19 mouse cellular contexts compared by ENCODE assay signal in genomic region chrX:99335886-99336589, GRCm38 (mm10).
DNase-seq lines count a peak whose midpoint lies in the region; ATAC-seq and TF ChIP-seq lines count a peak whose summit lies in the region.
"Had no signal": no experiment of that assay in that cellular context is flagged by ENCODE, and none has a peak within 500 bp of the region (broad histone marks: within the 10 kb centered on the region; RNA-seq: fewer than 3 reads in every experiment).

No protein-coding gene starts in this region.

- H3K36me3 ChIP-seq in heart, embryonic 10.5 days: no peaks in the 10 kb centered on the region
- H3K36me3 ChIP-seq in liver, embryonic 11.5 days (ENCODE audit: control insufficient read depth, insufficient read depth, low read length): no peaks in the 10 kb centered on the region
- H3K36me3 ChIP-seq in liver, embryonic 12.5 days: no peaks in the 10 kb centered on the region
- H3K36me3 ChIP-seq in embryonic facial prominence, embryonic 14.5 days (ENCODE audit: control insufficient read depth, insufficient read depth, low read length): no peaks in the 10 kb centered on the region
- H3K36me3 ChIP-seq in small intestine, adult 2 months (ENCODE audit: control insufficient read depth, insufficient read depth, low read length): no peaks in the 10 kb centered on the region
- H3K36me3 ChIP-seq: heart, embryonic 13.5 days; liver, embryonic 15.5 days; neural tube, embryonic 13.5 days had no signal

- 47% methylated on average over 8 of the region's 8 CpGs for WGBS in heart, embryonic 10.5 days
- 49% methylated on average over 8 of the region's 8 CpGs for WGBS in liver, embryonic 11.5 days
- WGBS in liver, embryonic 12.5 days (ENCODE audit: insufficient replicate concordance): 41% methylated on average over 8 of the region's 8 CpGs
- WGBS in embryonic facial prominence, embryonic 14.5 days: 54% methylated on average over 8 of the region's 8 CpGs
- 37% methylated on average over 8 of the region's 8 CpGs for WGBS in small intestine, adult 2 months

- no peak overlapping the region; the same call in 1 of the 2 replicates for H3K27ac ChIP-seq in heart, embryonic 10.5 days
- no peak overlapping the region for H3K27ac ChIP-seq in liver, embryonic 11.5 days (ENCODE audit: low read depth, low read length)
- H3K27ac ChIP-seq in liver, embryonic 12.5 days: no peak overlapping the region
- H3K27ac ChIP-seq in embryonic facial prominence, embryonic 14.5 days (replicated peaks; ENCODE audit: low read depth, low read length): peak overlapping the region; percentile 28; the same call in 1 of the 2 replicates
- 0 out of 2 replicates have a peak overlapping the region, but pooled peaks have one; percentile 46 for H3K27ac ChIP-seq in small intestine, adult 2 months (ENCODE audit: insufficient read depth, low read depth, low read length)
- H3K27ac ChIP-seq: heart, embryonic 13.5 days; liver, embryonic 15.5 days; neural tube, embryonic 13.5 days had no signal

- H3K9ac ChIP-seq in liver, embryonic 11.5 days (ENCODE audit: low read depth, low read length): no peak overlapping the region
- H3K9ac ChIP-seq in liver, embryonic 12.5 days: no peak overlapping the region
- no peak overlapping the region for H3K9ac ChIP-seq in embryonic facial prominence, embryonic 14.5 days (ENCODE audit: low read depth, low read length)
- H3K9ac ChIP-seq: heart, embryonic 13.5 days; liver, embryonic 15.5 days; neural tube, embryonic 13.5 days had no signal

- peak; percentile 6 for DNase-seq in heart, embryonic 10.5 days (ENCODE audit: low spot score)
- no peak for DNase-seq in heart, adult 18-20 months
- peak; percentile 17 for DNase-seq in liver, embryonic 11.5 days (ENCODE audit: low spot score)
- DNase-seq in embryonic facial prominence, embryonic 14.5 days (ENCODE audit: low spot score): no peak
- DNase-seq in gastrocnemius, adult 8-10 months (ENCODE audit: low spot score in 2 of 2): no peak
- no peak for DNase-seq in thymus, postnatal 4 days
- DNase-seq: adrenal gland, postnatal 25 days; cerebellum, adult 2 months; heart, postnatal 4 days; left cerebral cortex, postnatal 4 days; lung, postnatal 14 days; thymus, postnatal 25 days had no signal

- no peak for ATAC-seq in liver, embryonic 11.5 days (replicated peaks; ENCODE audit: low FRiP score)
- no peak for ATAC-seq in liver, embryonic 12.5 days
- ATAC-seq in embryonic facial prominence, embryonic 14.5 days (ENCODE audit: low read depth): no peak
- ATAC-seq: forebrain, embryonic 14.5 days had no signal

- no peak for TF ChIP-seq CTCF in small intestine, adult 2 months (IDR thresholded peaks at IDR 0.05; ENCODE audit: extremely low read depth, insufficient read length, insufficient replicate concordance, low read depth, low read length)

- no peak for TF ChIP-seq POLR2A in small intestine, adult 2 months (IDR thresholded peaks at IDR 0.05; ENCODE audit: low read depth, low read length)

- peaks cover 15% of the 10 kb centered on the region for H3K4me1 ChIP-seq in heart, embryonic 10.5 days
- no peaks in the 10 kb centered on the region for H3K4me1 ChIP-seq in liver, embryonic 11.5 days (replicated peaks; ENCODE audit: control insufficient read depth, insufficient read depth, low read length)
- H3K4me1 ChIP-seq in liver, embryonic 12.5 days: no peaks in the 10 kb centered on the region
- H3K4me1 ChIP-seq in embryonic facial prominence, embryonic 14.5 days (ENCODE audit: control insufficient read depth, insufficient read depth, low read length): peaks cover 10% of the 10 kb centered on the region; the same call in 1 of the 2 replicates
- peaks cover 16% of the 10 kb centered on the region for H3K4me1 ChIP-seq in small intestine, adult 2 months (ENCODE audit: control insufficient read depth, insufficient read depth, insufficient read length, low read length)
- H3K4me1 ChIP-seq: liver, embryonic 15.5 days had no signal

- H3K4me3 ChIP-seq in heart, embryonic 10.5 days: no peak overlapping the region
- no peak overlapping the region for H3K4me3 ChIP-seq in liver, embryonic 11.5 days (ENCODE audit: low read depth, low read length)
- H3K4me3 ChIP-seq in liver, embryonic 12.5 days: no peak overlapping the region
- no peak overlapping the region for H3K4me3 ChIP-seq in embryonic facial prominence, embryonic 14.5 days (ENCODE audit: low read depth, low read length)
- H3K4me3 ChIP-seq in small intestine, adult 2 months (ENCODE audit: low read depth, low read length): no peak overlapping the region
- H3K4me3 ChIP-seq: heart, embryonic 13.5 days; liver, embryonic 15.5 days; neural tube, embryonic 13.5 days had no signal

- no peaks in the 10 kb centered on the region for H3K9me3 ChIP-seq in heart, embryonic 10.5 days
- H3K9me3 ChIP-seq in liver, embryonic 11.5 days (ENCODE audit: control insufficient read depth, low read length): no peaks in the 10 kb centered on the region
- no peaks in the 10 kb centered on the region for H3K9me3 ChIP-seq in liver, embryonic 12.5 days (replicated peaks)
- no peaks in the 10 kb centered on the region for H3K9me3 ChIP-seq in embryonic facial prominence, embryonic 14.5 days (ENCODE audit: control insufficient read depth, low read length)
- H3K9me3 ChIP-seq: heart, embryonic 13.5 days; liver, embryonic 15.5 days; neural tube, embryonic 13.5 days had no signal

- H3K4me2 ChIP-seq in liver, embryonic 11.5 days: no peak overlapping the region
- no peak overlapping the region for H3K4me2 ChIP-seq in liver, embryonic 12.5 days
- no peak overlapping the region for H3K4me2 ChIP-seq in embryonic facial prominence, embryonic 14.5 days (ENCODE audit: low read depth, low read length)
- H3K4me2 ChIP-seq: heart, embryonic 13.5 days; liver, embryonic 15.5 days; neural tube, embryonic 13.5 days had no signal

- peaks cover 76% of the 10 kb centered on the region for H3K27me3 ChIP-seq in heart, embryonic 10.5 days (ENCODE audit: insufficient read depth, poor library complexity, severe bottlenecking)
- H3K27me3 ChIP-seq in liver, embryonic 11.5 days (replicated peaks; ENCODE audit: control insufficient read depth, insufficient read depth, low read length): peaks cover 25% of the 10 kb centered on the region
- H3K27me3 ChIP-seq in liver, embryonic 12.5 days (replicated peaks): peaks cover 59% of the 10 kb centered on the region
- H3K27me3 ChIP-seq in embryonic facial prominence, embryonic 14.5 days (replicated peaks; ENCODE audit: control insufficient read depth, insufficient read depth, low read length): peaks cover 8% of the 10 kb centered on the region
- no peaks in the 10 kb centered on the region for H3K27me3 ChIP-seq in small intestine, adult 2 months (ENCODE audit: control insufficient read depth, insufficient read depth, low read length)
- H3K27me3 ChIP-seq: CH12.LX had no signal

Comparison
In these comparisons a context has a peak if more than half of its experiments do, and no peak if none do; other contexts are left out.
1. DNase-seq: peak in heart, embryonic 10.5 days (single experiment) and liver, embryonic 11.5 days (single experiment); none in heart, adult 18-20 months (0 of 2), embryonic facial prominence, embryonic 14.5 days (single experiment), gastrocnemius, adult 8-10 months (0 of 2) and thymus, postnatal 4 days (single experiment).
2. H3K27ac ChIP-seq: peak in embryonic facial prominence, embryonic 14.5 days (single experiment) and small intestine, adult 2 months (single experiment); none in heart, embryonic 10.5 days (single experiment), liver, embryonic 11.5 days (single experiment) and liver, embryonic 12.5 days (single experiment).